Mouse (Mus musculus) right cerebral cortex, adult 2 months (tissue): ENCODE measurements around the gene Gm10799.
A peak's percentile ranks its signal among the peaks of the same experiment; 100 is the strongest.
"Not testable (repeated sequence)": the region's sequence is repeated elsewhere in the genome, so short reads cannot be mapped to it uniquely, and the experiment has no call there.

ENCODE experiments used
- DNase-seq, 2 experiments: peaks; one replicate each; pipeline ENCODE4 v3.0.0; 2021 to 2022; ENCODE audit warnings: low spot score in 2 of 2

The Gm10799 gene

DNA sequence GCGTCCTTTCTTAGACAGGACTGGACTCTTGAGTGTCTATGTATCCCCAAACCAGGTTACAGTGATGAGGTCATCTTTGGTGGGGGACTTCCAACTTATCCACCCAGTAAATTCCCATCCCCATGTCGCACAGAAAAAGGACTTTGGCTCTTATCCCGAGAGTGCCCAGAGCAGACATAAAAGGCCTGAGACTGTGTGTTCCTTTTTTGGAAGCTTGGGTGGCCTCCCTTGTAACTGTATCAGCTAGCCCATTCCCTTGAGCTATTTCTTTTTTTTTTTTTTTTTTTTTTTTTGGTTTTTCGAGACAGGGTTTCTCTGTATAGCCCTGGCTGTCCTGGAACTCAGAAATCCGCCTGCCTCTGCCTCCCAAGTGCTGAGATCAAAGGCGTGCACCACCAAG lies 2.8 kb downstream of the Gm10799 start, which contains the start of gene Gm10912:
Gene Gm10912 (plus strand): TSS at position 301 of the 400 bp plus-strand sequence.
- DNase-seq, result not testable (repeated sequence)

DNA sequence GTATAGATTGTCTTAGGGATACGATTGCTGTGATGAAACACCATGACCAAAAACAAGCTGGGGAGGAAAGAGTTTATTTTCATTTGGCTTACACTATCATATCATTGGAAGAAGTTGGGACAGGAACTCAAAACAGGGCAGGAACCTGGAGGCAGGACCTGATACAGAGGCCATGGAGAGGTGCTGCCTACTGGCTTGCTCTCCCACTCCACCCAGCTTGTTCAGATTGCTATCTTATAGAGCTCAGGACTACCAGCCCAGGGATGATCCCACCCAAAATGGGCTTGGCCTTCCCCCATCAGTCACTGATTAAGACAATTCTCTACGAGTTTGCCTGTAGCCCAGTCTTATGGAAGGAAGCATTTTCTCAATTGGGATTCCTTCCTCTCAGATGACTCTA lies 4.2 kb downstream of the Gm10799 start:
- DNase-seq, result no peak

DNA sequence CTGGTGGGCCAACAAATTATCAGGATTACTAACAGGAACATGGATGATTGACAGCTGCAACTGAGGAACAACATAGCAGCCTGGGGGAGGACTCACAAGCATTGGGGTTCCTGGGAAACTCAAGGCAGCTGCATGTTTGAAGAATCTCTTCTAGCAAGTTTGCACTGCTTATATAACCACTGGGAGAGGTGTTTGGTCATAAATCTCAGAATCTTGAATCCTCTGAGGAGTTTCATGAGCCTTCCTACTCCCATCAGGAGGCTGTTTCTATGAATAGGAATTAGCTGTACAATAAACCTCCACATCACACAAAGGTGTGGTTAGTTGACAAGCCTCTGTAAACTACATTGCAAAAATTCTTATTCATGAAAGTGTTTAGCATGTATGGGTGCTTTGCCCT lies 5.7 kb downstream of the Gm10799 start:
- no peak for DNase-seq

DNA sequence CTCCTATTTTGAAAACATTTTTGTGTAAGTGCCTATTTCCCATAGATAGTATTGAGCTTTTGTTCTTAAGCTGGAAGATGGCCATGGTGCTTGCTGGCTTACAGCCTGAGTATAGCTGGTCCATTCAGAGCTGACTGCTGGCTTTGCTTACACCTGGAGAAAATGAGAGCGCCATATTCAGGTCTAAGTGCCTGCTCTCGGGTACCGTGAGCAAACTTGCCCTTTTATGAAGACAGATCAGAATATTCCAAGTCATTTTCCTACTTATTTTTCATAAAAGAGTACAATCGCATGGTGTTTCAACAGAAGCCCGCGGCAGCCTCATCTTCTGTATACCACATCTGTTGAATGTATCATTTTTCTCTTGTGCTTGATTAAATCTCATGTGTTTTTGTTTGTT lies 7.4 kb downstream of the Gm10799 start:
- DNase-seq, result no peak

- DNase-seq, result peak; percentile 41 to 52
Measured at GRCm38 (mm10) chr2:104059786-104060185, 8.6 kb downstream of the Gm10799 start.

DNA sequence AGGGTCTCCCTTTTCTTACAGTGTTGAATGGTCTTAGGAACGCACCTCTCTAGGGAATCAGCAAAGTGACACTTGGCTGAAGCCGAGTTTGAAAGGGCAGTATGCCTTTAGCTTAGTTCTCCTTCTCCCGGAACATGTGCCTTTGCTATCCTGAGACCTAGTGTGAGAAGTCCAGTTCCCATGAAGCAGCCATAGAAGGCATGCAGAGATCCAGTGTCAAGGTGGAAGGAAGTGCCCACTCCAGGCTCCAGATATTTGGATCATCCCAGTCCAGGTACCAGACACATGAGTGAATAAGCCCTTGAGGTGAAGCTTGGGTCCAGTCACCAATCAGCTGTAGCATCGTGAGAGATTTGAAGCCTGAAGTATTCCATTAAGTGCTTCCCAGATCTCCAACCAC lies 9.4 kb downstream of the Gm10799 start:
- no peak for DNase-seq

DNA sequence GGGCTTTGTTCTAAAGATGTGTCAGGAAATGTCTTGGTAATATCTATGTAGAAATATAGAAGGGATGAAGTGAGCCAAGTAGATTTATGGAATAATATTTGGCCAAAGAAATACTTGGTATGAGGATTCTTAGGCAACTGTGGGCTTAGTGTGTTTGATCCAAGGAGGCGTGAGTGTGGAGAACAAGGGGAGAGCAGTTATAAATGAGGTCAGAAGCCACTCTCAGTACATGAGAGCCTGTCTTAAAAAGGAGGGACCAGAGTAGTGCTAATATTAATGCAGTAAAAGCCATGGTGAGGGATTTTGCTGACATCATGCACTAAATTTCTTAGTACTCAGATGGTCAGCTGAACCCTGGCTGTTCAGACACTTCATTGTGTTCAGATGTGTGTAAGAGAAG lies 10.0 kb downstream of the Gm10799 start:
- DNase-seq, result no peak

GRCm38 (mm10) chr2:104044479-104045080 lies 23.8 kb downstream of the Gm10799 start:
- no peak for DNase-seq

DNA sequence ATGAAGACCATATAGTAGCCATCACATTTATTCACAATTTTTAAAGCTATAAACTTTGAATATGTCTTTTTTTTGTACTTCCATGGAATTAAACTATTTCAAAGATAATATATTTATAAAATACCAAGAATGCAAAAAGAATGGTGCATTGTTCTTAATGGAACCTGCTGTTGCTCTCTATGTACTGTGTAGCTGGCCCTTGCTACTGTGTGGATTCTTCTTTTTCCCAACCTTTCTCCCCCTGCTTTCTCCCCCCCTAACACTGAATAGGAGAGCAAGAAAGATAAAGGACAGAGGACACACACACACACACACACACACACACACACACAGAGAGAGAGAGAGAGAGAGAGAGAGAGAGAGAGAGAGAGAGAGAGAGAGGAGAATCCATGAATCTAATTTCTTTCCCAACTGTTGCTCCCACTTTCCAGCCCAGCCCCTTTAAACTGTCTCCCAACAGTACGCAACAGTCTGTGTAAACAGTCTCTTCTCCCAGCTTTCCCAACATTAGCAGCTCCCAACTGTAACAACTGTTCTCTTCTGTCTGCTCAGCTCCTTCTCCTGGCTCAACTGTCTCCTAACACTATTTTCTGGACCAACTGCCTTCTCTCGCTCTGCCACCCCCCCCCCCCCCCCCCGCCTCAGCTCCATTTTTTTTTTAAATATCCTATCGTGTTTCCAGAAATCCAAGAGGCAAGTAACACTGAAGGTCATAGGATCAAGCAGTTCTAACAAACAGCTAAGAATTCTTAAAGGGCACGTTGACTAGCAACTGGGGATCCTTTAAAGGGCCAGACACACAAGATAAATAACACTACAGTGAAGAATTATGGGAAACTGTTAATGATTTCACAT lies 24.5 kb downstream of the Gm10799 start:
- DNase-seq, result no peak

DNA sequence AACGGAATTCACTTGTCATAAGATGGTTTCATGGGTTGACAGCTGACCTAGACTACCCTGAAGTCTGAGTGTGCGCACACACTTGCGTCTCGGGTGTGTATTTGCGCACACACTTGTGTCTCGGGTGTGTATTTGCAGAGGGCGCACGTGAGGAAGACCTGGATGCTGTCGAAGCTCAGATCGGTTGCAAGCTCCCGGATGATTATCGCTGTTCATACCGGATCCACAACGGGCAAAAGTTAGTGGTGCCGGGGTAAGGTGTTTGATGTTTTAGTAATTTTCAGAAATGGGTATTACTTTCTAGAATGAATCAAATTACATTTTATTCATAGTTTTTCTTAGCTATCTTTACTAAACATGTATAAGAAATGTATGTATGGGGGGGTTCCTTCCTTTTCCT lies 25.6 kb downstream of the Gm10799 start:
- DNase-seq, result no peak

DNA sequence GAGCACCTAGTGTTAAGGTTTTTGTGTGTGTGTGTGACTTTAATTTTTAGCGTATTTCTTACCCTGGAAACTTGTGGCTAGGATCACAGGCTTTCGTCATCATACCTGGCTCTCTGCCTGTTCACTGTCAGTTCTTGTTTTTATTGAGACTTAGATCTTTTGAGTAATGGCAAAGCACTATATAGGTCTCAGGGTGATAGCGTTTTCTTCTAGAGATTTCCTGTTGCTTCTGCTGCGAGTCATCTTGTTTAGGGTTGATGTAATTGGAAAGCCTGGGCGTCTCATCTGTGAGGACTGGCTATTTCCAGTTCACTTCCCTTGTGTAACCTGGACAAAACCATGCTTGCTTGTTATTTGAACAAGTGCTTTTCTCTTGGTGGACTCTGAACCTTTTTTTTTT lies 26.7 kb downstream of the Gm10799 start:
- DNase-seq, result no peak

GRCm38 (mm10) chr2:104038236-104038635 lies 30.1 kb downstream of the Gm10799 start:
- no peak for DNase-seq

GRCm38 (mm10) chr2:104036316-104036715 lies 32.0 kb downstream of the Gm10799 start:
- DNase-seq, result no peak

DNA sequence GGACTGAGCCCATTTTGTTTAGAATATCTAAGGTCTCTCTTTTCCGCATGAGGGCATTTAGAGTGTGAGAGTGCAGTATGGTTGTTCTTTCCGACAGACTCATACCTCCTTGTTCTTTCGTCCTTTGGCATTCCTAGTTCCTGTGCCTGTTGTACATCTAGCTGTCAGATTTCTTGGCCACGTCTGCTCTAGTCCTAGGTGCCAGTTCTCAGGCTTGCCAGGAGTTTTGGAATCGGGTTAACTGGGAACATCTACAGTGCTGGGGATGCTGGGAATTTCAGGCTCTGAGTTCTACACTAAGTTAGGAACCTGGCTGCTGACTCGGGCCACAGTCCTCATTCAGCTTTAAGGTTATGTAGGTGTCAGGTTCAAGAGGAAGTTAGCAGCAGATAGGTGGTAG lies 32.8 kb downstream of the Gm10799 start:
- DNase-seq, result no peak

DNA sequence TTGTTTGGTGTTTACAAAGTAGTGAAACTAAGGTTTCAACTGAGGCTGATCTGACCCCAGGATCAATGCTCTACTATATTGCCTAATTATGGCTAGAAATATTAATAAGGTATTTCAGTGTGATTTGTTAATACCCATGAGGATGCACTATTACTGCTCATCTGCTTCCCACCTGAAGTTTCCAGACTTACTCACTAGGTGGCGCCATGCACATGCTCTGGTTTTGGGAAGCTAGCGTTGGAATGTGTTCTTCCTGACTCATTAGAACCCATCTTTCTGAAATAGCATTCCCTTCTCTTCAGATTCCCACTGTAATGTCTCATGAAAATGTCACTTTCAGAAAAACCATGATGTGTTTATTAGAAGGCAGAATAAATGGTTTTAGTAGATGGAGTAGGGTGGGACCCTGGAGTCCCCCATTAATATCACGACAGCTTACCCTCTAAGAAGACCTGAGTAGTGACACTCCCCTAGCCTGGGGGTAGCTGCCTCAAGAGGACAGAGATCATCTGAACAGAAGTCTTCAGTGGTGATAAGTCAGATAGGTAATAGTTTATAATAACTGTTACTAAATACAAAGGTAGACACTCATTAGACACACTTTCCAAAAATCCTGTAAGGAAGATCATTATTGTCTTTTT lies 33.4 kb downstream of the Gm10799 start:
- peak; percentile 80 to 82 for DNase-seq

DNA sequence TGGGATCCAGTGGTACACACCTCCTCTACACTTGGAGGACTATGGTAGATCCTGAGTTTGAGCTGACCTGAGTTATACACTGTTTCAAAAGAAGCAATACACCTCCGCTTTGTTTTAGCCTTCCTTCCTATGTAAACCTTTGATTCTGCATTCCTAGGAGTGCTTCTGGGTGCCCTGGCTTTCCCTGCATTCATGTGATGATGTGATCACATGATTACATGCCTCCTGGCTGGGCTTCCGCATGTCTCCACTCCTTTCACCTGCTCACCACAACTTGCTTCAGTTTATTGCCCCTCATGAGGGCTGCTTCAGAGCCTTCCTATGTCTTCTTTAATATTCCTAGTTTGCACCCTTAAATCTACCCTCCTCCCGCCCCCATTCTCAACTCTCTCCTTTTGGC lies 36.3 kb downstream of the Gm10799 start:
- no peak for DNase-seq

GRCm38 (mm10) chr2:104030381-104030780 lies 38.0 kb downstream of the Gm10799 start:
- DNase-seq, result no peak

DNA sequence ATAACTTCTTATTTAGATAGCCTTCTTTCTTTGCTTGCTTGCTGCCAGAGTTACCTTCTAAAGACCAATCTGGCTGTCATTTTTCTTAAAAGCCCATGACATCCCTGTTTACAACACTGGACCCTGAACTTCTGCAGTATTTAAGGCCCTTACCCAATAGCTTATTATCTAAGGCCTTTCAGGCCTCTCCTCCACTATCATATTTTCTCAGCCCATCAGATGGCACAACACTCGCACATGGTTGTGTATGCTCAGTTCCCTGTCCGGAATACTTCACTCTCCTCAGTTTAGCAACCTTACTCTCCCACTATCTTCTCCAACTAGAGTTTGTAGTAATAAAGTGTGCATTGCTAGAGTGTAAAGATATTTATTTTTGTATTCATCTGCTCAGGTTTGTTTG lies 39.3 kb downstream of the Gm10799 start:
- DNase-seq, result no peak

DNA sequence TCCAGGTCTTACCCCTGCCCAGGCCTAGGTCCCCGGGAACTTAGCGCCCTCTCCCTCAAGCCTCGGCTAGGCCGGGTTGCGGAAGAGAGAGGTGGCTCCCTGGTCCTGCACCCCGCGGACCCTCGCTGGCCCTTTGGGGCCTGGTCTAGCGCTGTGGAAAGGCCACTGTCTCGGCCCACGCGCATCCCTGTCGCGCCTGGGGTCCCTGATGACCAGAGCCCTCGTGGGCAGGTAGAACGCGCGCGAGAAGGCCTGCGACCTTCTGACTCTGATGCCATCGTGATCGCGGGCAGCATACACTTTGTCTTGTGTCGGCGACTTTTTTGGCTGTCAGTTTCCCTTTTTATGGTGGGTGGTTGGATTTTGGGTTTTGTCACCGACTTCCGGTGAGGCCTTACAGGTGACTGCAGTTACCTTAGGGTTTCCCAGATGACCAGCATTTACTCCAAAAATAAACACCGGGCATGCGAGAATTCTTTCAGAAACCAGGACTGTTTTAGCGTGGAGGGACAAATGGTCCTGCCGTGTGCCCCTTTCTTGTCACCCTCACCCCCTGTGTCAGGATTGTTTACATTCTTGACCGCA lies 40.1 kb downstream of the Gm10799 start, which contains the start of gene 4931422A03Rik:
Gene 4931422A03Rik (minus strand): TSS at position 223 of the 585 bp plus-strand sequence.
- DNase-seq, result peak; percentile 19 to 21

DNA sequence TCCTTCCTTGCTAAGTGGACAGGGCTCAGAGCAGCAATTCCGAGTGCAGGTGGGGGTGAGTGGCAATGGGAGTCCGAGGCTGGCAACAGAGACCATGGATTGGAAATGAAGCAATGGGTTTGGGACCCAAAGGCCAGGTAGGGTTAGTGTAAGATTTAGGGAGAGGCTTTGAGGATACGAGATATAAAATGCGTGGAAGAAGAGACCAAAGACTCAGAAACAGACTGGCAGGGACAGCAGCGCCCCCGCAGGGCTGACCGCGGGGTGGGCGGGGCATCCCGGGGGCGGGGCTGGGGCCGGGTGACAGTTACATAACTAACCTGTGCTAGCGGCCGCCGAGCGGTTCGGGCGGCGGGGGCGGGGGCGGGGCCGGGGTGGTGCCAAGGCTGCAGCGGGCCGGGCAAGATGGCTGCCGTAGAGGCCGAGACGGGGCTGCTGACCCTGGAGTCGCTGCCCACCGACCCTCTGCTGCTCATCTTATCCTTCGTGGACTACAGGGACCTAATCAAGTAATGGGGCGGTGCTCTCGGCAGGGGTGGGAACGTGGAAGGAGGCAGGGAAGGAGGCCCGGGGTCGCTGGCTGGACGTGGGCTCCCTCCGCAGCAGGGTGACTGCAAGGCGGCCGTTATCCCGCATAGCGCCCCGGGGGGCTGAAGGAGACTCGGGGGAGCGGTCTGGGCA lies 40.8 kb downstream of the Gm10799 start, which contains the start of gene Fbxo3:
Gene Fbxo3 (plus strand): TSS at position 264 of the 681 bp plus-strand sequence.
- DNase-seq, result peak; percentile 64 to 74

DNA sequence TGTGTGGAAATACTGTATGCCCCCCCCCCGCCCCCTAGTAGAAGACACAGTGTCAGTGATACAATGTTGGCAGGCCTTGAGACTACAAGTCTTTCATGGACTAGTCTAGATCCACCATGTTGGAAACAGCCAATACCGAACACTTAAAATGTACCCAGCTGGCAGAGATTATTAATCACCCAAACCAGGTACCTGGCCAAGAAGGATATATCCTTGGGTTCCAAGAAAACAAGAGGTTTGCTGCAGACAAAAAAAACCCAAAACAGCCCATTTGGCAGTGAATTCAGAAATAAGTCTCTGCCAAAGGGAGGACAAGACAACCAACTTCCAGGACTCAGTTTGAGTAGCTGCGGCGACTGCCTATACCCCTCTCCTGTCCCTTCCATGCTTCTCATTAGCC lies 43.7 kb downstream of the Gm10799 start:
- no peak for DNase-seq

DNA sequence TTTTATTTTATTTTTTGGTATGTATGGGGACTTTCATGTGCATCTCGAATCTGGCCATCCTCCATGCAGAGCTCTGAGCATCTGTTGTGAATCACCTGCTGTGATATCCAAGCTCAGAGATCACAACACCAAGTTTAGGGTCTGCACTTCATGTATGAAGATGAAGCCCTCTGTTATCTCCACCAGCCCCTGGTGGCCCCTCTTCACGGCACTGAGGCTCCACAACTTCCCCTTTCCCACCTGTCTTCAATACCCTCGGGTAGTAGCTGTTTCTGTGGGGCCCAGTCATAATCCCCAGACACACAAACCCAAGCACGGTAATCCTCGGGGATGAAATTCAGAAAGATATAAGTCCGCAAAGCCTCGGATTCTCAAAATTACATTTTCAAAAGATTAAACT lies 45.3 kb downstream of the Gm10799 start:
- no peak for DNase-seq
